Mouse (Mus musculus) adrenal gland, postnatal 0 days (tissue): ENCODE data around the gene Slc5a11. TPM values are rescaled to one million over a fixed set of nuclear protein-coding genes. Genes with fewer than 3 reads are reported as not detected.

Source experiments
- polyA plus RNA-seq: library from polyadenylated mRNA; unstranded; fragments of >200 nt; fragmentation: Nextera tagmentation; extraction: Ambion mirVana; gene quantifications from 2 replicates; pipeline ENCODE4 v1.2.1, GENCODE M21; 2015

The Slc5a11 gene
- 0.15 and 0.28 TPM in 2 replicates for polyA plus RNA-seq

DNA sequence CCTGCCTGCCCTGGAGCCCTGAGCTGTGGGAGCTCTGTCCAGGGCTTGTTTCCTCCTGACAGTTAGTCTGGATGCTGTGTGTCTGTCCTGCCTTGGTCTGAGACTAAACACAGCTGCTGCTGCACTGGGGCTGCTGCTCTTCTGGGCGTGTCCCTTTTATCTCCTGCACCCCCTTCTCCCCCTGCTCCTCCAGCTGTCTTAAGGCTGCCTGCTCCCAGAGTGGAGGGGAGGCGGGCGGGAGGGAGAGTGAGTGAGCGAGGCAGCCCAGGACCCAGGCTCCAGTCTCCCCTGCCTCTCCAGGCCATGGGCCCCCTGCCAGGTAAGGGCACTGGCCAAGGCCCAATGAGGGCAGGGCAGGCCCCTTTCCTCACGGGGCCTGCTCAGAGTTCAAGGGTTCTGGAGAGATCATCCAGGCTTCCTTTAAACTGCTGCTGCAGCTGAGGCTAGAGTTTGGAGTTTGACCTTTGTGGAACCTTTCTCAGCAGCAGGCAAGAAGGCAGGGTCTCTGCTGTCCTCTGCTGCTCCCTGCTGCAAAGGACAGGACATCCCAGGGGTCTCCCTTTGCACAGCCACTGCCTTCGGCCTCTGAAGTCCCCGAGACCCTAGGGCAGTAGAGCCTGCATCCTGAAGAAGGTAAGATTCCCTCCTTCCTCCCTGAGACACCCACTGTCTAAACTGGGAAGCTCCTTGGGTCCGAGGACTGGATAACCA lies at the start of gene Slc5a11:
Gene Slc5a11 (plus strand): TSS at position 416 of the 711 bp plus-strand sequence.

Other genes with a start within 250 kb of the Slc5a11 start
- gene Rbbp6, start 249.1 kb upstream of the Slc5a11 start, polyA plus RNA-seq: 16.7 and 21.3 TPM in 2 replicates
- gene Tnrc6a, start 90.9 kb upstream of the Slc5a11 start, polyA plus RNA-seq: 36.4 and 49.1 TPM in 2 replicates
- gene Lcmt1, start 155.0 kb downstream of the Slc5a11 start, polyA plus RNA-seq: 40.7 and 43.2 TPM in 2 replicates
- 19.9 and 25.8 TPM in 2 replicates for gene Arhgap17, start 155.1 kb downstream of the Slc5a11 start, polyA plus RNA-seq
- gene Aqp8, start 247.5 kb downstream of the Slc5a11 start, polyA plus RNA-seq: 0.23 and 0.30 TPM in 2 replicates